Mouse (Mus musculus) mature B cell (primary cell): ENCODE results near the gene Lgals3bp.
"Not testable (repeated sequence)": the region's sequence is repeated elsewhere in the genome, so short reads cannot be mapped to it uniquely, and the experiment has no call there.

Source experiments
- in situ Hi-C: fragments of 300-500 bp; cut with MboI; formaldehyde crosslinking; loops from 2 replicates; pipeline ENCODE4 v1.14.3; 2019

Lgals3bp gene

GRCm38 (mm10) chr11:118401195-118401594 lies 697 bp downstream of the Lgals3bp start:
- in situ Hi-C loops, result no loop called here

GRCm38 (mm10) chr11:118400566-118400936 lies 1.3 kb downstream of the Lgals3bp start:
- in situ Hi-C loops, result no loop called here

- in situ Hi-C loops, result no loop called here
These were observed 1.9 kb downstream of the Lgals3bp start for GRCm38 (mm10) chr11:118399891-118400565.

GRCm38 (mm10) chr11:118397806-118398530 lies 3.9 kb downstream of the Lgals3bp start:
- in situ Hi-C loops, result no loop called here

- in situ Hi-C loops, result no loop called here
These were observed 7.4 kb downstream of the Lgals3bp start for GRCm38 (mm10) chr11:118394538-118394937.

GRCm38 (mm10) chr11:118393991-118394390 lies 7.9 kb downstream of the Lgals3bp start:
- in situ Hi-C loops, result no loop called here

- in situ Hi-C loops, result not testable (repeated sequence)
These were observed 14.1 kb downstream of the Lgals3bp start for GRCm38 (mm10) chr11:118387816-118388215.

GRCm38 (mm10) chr11:118379251-118380009 lies 22.5 kb downstream of the Lgals3bp start:
- in situ Hi-C loops, result no loop called here

- in situ Hi-C loops, result no loop called here
These were observed 23.2 kb downstream of the Lgals3bp start for GRCm38 (mm10) chr11:118378656-118379055.

- in situ Hi-C loops, result not testable (repeated sequence)
These were observed 25.6 kb downstream of the Lgals3bp start for GRCm38 (mm10) chr11:118376323-118376722.

- in situ Hi-C loops, result no loop called here
These were observed 26.0 kb downstream of the Lgals3bp start for GRCm38 (mm10) chr11:118375881-118376280.

- in situ Hi-C loops, result no loop called here
These were observed 26.4 kb downstream of the Lgals3bp start for GRCm38 (mm10) chr11:118375461-118375860.

- in situ Hi-C loops, result no loop called here
These were observed 26.9 kb downstream of the Lgals3bp start for GRCm38 (mm10) chr11:118375006-118375405.

GRCm38 (mm10) chr11:118374506-118374905 lies 27.4 kb downstream of the Lgals3bp start:
- in situ Hi-C loops, result no loop called here

GRCm38 (mm10) chr11:118372641-118373040 lies 29.3 kb downstream of the Lgals3bp start:
- in situ Hi-C loops, result no loop called here

- in situ Hi-C loops, result no loop called here
These were observed 30.0 kb downstream of the Lgals3bp start for GRCm38 (mm10) chr11:118371876-118372275.

GRCm38 (mm10) chr11:118369657-118370056 lies 32.2 kb downstream of the Lgals3bp start:
- in situ Hi-C loops, result no loop called here

- in situ Hi-C loops, result no loop called here
These were observed 32.6 kb downstream of the Lgals3bp start for GRCm38 (mm10) chr11:118369251-118369650.

- in situ Hi-C loops, result no loop called here
These were observed 33.6 kb downstream of the Lgals3bp start for GRCm38 (mm10) chr11:118368330-118368729.

- in situ Hi-C loops, result no loop called here
These were observed 35.3 kb downstream of the Lgals3bp start for GRCm38 (mm10) chr11:118366559-118366958.

GRCm38 (mm10) chr11:118366108-118366507 lies 35.8 kb downstream of the Lgals3bp start:
- in situ Hi-C loops, result no loop called here

GRCm38 (mm10) chr11:118365171-118365570 lies 36.7 kb downstream of the Lgals3bp start:
- in situ Hi-C loops, result no loop called here

GRCm38 (mm10) chr11:118364021-118364420 lies 37.9 kb downstream of the Lgals3bp start:
- in situ Hi-C loops, result no loop called here
